Mouse (Mus musculus) adrenal gland, adult 18-20 months (tissue): ENCODE results near the gene Olfr1089. TPM values are rescaled to one million over a fixed set of nuclear protein-coding genes. Genes with fewer than 3 reads are reported as not detected.

Source experiments
- DNase-seq, 2 experiments: peaks; one replicate each; pipeline ENCODE4 v3.0.0; 2021 to 2022; ENCODE audit warnings: low spot score in 2 of 2
- long read RNA-seq, 2 experiments: library from polyadenylated mRNA; stranded (forward); transcript quantifications; one replicate each; pipeline ENCODE4 v2.0.0; 2021
- total RNA-seq, 2 experiments: library from RNA; stranded (reverse); gene quantifications; 1 replicate in 1 of 2; 2 replicates in 1 of 2; pipeline ENCODE4 v1.2.3; 2021

Gene Olfr1089
- not detected for total RNA-seq
- long read RNA-seq, experiment 1: 0 reads
- long read RNA-seq, experiment 2: 0 reads

DNA sequence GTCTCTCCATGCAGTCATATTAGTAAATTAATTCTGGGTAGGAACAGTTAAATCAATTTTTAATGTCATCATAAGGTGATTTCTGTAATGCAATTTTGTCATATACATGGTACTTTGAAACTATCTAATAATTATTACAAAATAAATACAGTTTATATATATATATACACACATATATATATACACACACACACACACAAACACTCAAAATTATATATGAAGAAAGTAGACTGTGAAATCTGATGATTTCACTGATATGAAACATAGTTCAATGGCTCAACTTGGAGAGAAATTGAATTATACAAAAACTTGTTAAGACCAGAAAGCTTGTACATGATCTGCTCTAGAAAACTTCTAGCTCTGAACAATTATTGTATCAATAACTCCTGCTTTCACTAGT, at the start of gene Olfr1089:
Gene Olfr1089 (minus strand): TSS at position 101 of the 400 bp plus-strand sequence.
- no peak for DNase-seq

- no peak for DNase-seq
Observed at GRCm38 (mm10) chr2:86782179-86782578, 48.7 kb upstream of the Olfr1089 start, which contains the start of gene Olfr1093. Olfr1093 (plus strand) TSS chr2:86782479.

DNA sequence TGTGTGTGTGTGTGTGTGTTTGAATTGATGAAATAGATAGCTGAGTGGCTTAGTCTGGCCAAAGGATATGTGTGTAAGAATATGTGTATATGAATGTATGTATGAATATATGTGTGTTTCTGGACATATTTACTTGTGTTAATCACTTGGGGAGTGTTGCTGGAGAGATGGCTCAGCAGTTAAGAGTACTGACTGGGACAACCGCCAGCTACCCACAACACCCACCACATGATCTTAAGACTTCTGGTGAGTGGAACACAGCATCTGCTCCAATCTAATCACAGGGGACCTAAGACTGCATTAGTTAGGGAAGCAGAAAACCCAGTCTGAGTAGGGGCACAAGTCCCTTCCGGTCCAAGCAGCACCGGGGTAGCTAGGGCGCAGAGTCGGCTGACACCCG, 27.5 kb upstream of the Olfr1089 start:
- no peak for DNase-seq

- no peak for DNase-seq
Observed at GRCm38 (mm10) chr2:86758893-86759292, 25.4 kb upstream of the Olfr1089 start, which contains the start of gene Olfr1090. Olfr1090 (minus strand) TSS chr2:86758993.

GRCm38 (mm10) chr2:86698295-86698694, 35.2 kb downstream of the Olfr1089 start, which contains the start of gene Olfr1087:
Olfr1087 (minus strand) TSS chr2:86698395.
- DNase-seq: no peak

Other genes with a start within 250 kb of the Olfr1089 start
- not detected for gene Olfr228, start 246.3 kb downstream of the Olfr1089 start, total RNA-seq
- gene Olfr1076, start 225.2 kb downstream of the Olfr1089 start, total RNA-seq: not detected
- not detected for gene Olfr1079, start 191.2 kb downstream of the Olfr1089 start, total RNA-seq
- not detected for gene Olfr1080, start 175.5 kb downstream of the Olfr1089 start, total RNA-seq
- not detected for gene Olfr1082, start 134.7 kb downstream of the Olfr1089 start, total RNA-seq
- gene Olfr1084, start 94.0 kb downstream of the Olfr1089 start, total RNA-seq: not detected
- gene Olfr1085, start 71.7 kb downstream of the Olfr1089 start, total RNA-seq: not detected
- not detected for gene Olfr1086, start 53.6 kb downstream of the Olfr1089 start, total RNA-seq
- not detected for gene Olfr1087, start 35.3 kb downstream of the Olfr1089 start, total RNA-seq
- not detected for gene Olfr1090, start 25.3 kb upstream of the Olfr1089 start, total RNA-seq
- gene Olfr1093, start 48.8 kb upstream of the Olfr1089 start, total RNA-seq: not detected
- not detected for gene Olfr141, start 76.3 kb upstream of the Olfr1089 start, total RNA-seq
- gene Olfr1094, start 91.0 kb upstream of the Olfr1089 start, total RNA-seq: not detected
- gene Olfr1095, start 118.0 kb upstream of the Olfr1089 start, total RNA-seq: not detected
- gene Gm13723, start 141.1 kb upstream of the Olfr1089 start, total RNA-seq: not detected
- not detected for gene Olfr1097, start 158.5 kb upstream of the Olfr1089 start, total RNA-seq
- not detected for gene Olfr1098, start 190.8 kb upstream of the Olfr1089 start, total RNA-seq
- gene Olfr1099, start 227.0 kb upstream of the Olfr1089 start, total RNA-seq: not detected
- gene Olfr1100, start 246.3 kb upstream of the Olfr1089 start, total RNA-seq: not detected